Mouse (Mus musculus) testis, adult 2 months (tissue): ENCODE measurements around the gene Bach2. TPM values are rescaled to one million over a fixed set of nuclear protein-coding genes. Genes with fewer than 3 reads are reported as not detected.

Experiments used
- H3K27ac ChIP-seq: fragments of 200-500 bp; 2 replicates; pipeline ENCODE4 v1.5.1; 2012; ENCODE audit warnings: low read depth, low read length; ENCODE audit not compliant: control insufficient read depth, insufficient read depth
- H3K27me3 ChIP-seq: fragments of 200-500 bp; 2 replicates; pipeline ENCODE4 v1.6.1; 2012; ENCODE audit warnings: mild to moderate bottlenecking, low read length, moderate library complexity; ENCODE audit not compliant: control insufficient read depth, insufficient read depth
- H3K36me3 ChIP-seq: fragments of 200-500 bp; 2 replicates; pipeline ENCODE4 v1.6.1; 2012; ENCODE audit warnings: mild to moderate bottlenecking, low read length; ENCODE audit not compliant: control insufficient read depth, insufficient read depth
- H3K4me1 ChIP-seq: fragments of 200-500 bp; 2 replicates; pipeline ENCODE4 v1.6.1; 2012; ENCODE audit warnings: low read length; ENCODE audit not compliant: control insufficient read depth, insufficient read depth
- H3K4me3 ChIP-seq: fragments of 200-500 bp; 2 replicates; pipeline ENCODE4 v1.5.1; 2012; ENCODE audit warnings: low read depth, mild to moderate bottlenecking, low read length, moderate library complexity, mixed read lengths; ENCODE audit not compliant: control insufficient read depth
- CTCF ChIP-seq: fragments of 200-500 bp; IDR thresholded peaks from 2 replicates; pipeline ENCODE4 v1.5.1; 2012; ENCODE audit warnings: low read depth, mild to moderate bottlenecking, inconsistent platforms, low read length, moderate library complexity; ENCODE audit not compliant: control insufficient read depth, insufficient read depth, insufficient replicate concordance
- POLR2A ChIP-seq: fragments of 200-500 bp; IDR thresholded peaks from 2 replicates; pipeline ENCODE4 v1.6.1; 2012; ENCODE audit warnings: low read depth, mild to moderate bottlenecking, inconsistent platforms, low read length, moderate library complexity; ENCODE audit not compliant: control insufficient read depth
- polyA plus RNA-seq: library from polyadenylated mRNA; depleted of rRNA; stranded (reverse); fragments of >200 nt; gene quantifications from 2 replicates; pipeline ENCODE4 v1.2.3, GENCODE M21; 2012

The Bach2 gene
- polyA plus RNA-seq, 1 experiment, result 2.3 TPM

GRCm38 (mm10) chr4:32365144-32365907, 126.7 kb downstream of the Bach2 start:
- H3K36me3 ChIP-seq, result no peaks in the 10 kb centered on the region
- H3K4me3 ChIP-seq, result no peak overlapping the region
- H3K27ac ChIP-seq, result no peak overlapping the region
- TF ChIP-seq CTCF (no peak), POLR2A (no peak)
- no peaks in the 10 kb centered on the region for H3K4me1 ChIP-seq
- no peaks in the 10 kb centered on the region for H3K27me3 ChIP-seq

GRCm38 (mm10) chr4:32366176-32366575, 127.6 kb downstream of the Bach2 start:
- Histone ChIP-seq H3K4me1 (no peaks in the 10 kb centered on the region), H3K27ac (no peak overlapping the region), H3K36me3 (no peaks in the 10 kb centered on the region), H3K27me3 (no peaks in the 10 kb centered on the region), H3K4me3 (no peak overlapping the region)
- TF ChIP-seq POLR2A, result no peak
- no peak for TF ChIP-seq CTCF

GRCm38 (mm10) chr4:32368345-32368744, 129.7 kb downstream of the Bach2 start:
- no peak for TF ChIP-seq POLR2A
- TF ChIP-seq CTCF, result no peak
- H3K27ac ChIP-seq, result no peak overlapping the region
- H3K4me1 ChIP-seq, result no peaks in the 10 kb centered on the region

GRCm38 (mm10) chr4:32373085-32373484, 134.5 kb downstream of the Bach2 start:
- H3K4me1 ChIP-seq, result no peaks in the 10 kb centered on the region

More at GRCm38 (mm10) chr4:32368345-32368744, 129.7 kb downstream of the Bach2 start:
- Histone ChIP-seq H3K4me3 (no peak overlapping the region), H3K36me3 (no peaks in the 10 kb centered on the region), H3K27me3 (no peaks in the 10 kb centered on the region)

GRCm38 (mm10) chr4:32373527-32373926, 134.9 kb downstream of the Bach2 start:
- TF ChIP-seq POLR2A (no peak), CTCF (no peak)
- Histone ChIP-seq H3K4me3 (no peak overlapping the region), H3K36me3 (no peaks in the 10 kb centered on the region), H3K27me3 (no peaks in the 10 kb centered on the region), H3K27ac (no peak overlapping the region), H3K4me1 (no peaks in the 10 kb centered on the region)

More at GRCm38 (mm10) chr4:32373085-32373484, 134.5 kb downstream of the Bach2 start:
- Histone ChIP-seq H3K27ac (no peak overlapping the region), H3K4me3 (no peak overlapping the region), H3K36me3 (no peaks in the 10 kb centered on the region), H3K27me3 (no peaks in the 10 kb centered on the region)
- TF ChIP-seq POLR2A (no peak), CTCF (no peak)

- Histone ChIP-seq H3K36me3 (no peaks in the 10 kb centered on the region), H3K27me3 (no peaks in the 10 kb centered on the region), H3K4me3 (no peak overlapping the region), H3K4me1 (no peaks in the 10 kb centered on the region), H3K27ac (no peak overlapping the region)
- no peak for TF ChIP-seq CTCF
- TF ChIP-seq POLR2A, result no peak
Measured at GRCm38 (mm10) chr4:32374751-32375582, 136.4 kb downstream of the Bach2 start.

GRCm38 (mm10) chr4:32375721-32376526, 137.3 kb downstream of the Bach2 start:
- H3K36me3 ChIP-seq, result no peaks in the 10 kb centered on the region
- H3K27ac ChIP-seq, result no peak overlapping the region
- TF ChIP-seq POLR2A, result no peak
- no peak for TF ChIP-seq CTCF
- H3K27me3 ChIP-seq, result no peaks in the 10 kb centered on the region
- H3K4me3 ChIP-seq, result no peak overlapping the region
- H3K4me1 ChIP-seq, result no peaks in the 10 kb centered on the region
